Mouse (Mus musculus) left cerebral cortex, adult 18-20 months (tissue): Measurements from ENCODE around the gene Ccdc113. TPM values are rescaled to one million over a fixed set of nuclear protein-coding genes. Genes with fewer than 3 reads are reported as not detected.

ENCODE experiments used
- DNase-seq, 2 experiments: peaks; one replicate each; pipeline ENCODE4 v3.0.0; 2021 to 2022; ENCODE audit warnings: low spot score in 2 of 2, mixed read lengths in 1 of 2
- long read RNA-seq, 2 experiments: library from polyadenylated mRNA; stranded (forward); transcript quantifications; one replicate each; pipeline ENCODE4 v2.0.0; 2021
- total RNA-seq, 2 experiments: library from RNA; stranded (reverse); gene quantifications; 2 replicates each; pipeline ENCODE4 v1.2.3; 2021

The Ccdc113 gene
- total RNA-seq = 1 to 10 TPM; 3.3 to 3.4 TPM
- long read RNA-seq, experiment 1, transcript Ccdc113-201 (9 exons, 1,288 nt) = major isoform, 9 of 10 reads
- long read RNA-seq, experiment 1, partial matches to known transcripts = 0 of 10 reads
- long read RNA-seq, experiment 1, other reads (novel, unspliced or antisense) = 1 of 10 reads
- long read RNA-seq, experiment 2, partial matches to known transcripts = 0 of 2 reads
- long read RNA-seq, experiment 2, other reads (novel, unspliced or antisense) = 0 of 2 reads

GRCm38 (mm10) chr8:95533584-95534387, at the start of gene Ccdc113:
Gene Ccdc113, plus strand, starts transcription at chr8:95534085.
- DNase-seq = peak; percentile 59 to 67

DNA sequence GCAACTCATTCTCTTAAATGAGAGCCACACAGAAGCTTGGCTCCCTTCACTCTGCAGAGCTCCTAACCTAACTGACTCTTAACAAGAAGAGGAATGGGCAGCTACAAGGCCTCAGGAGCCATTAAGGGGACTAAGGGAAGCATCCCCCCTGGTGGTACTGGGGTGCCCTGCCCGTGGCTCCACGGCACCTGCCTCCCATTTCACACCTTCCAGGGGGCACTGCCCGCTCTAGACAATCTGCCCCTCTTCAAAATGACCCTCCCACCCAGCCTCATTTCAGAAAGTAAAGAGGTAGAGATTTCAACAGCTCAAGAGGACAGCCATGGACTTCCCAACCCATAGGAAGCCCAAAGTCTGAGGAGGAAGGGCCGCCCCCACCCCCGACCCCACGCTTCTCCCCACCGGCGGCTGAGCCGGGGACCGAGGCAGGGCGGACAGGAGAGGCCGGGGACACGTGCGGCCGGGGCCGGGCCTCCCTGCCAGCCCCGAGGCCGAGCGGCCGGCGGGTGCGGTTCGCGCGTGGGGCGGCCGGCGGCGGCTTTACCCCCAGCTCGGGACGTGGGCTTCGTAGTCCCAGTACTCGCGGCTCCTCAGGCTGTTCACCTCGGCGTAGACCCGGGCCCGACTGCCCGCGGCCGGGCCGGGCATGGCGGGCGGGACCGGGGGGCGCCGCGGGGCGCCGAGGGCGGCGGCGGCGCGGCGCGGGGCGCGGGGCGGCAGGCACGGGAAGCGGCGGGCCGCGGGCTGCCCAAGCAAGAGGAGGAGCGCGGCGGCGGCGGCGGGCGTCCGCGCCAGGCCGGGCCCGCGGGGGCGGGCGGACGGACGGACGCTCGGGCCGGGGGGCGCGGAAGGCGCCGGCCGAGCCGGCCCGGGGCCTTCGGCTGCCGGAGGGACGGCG, 45.8 kb upstream of the Ccdc113 start:
- DNase-seq = no peak

GRCm38 (mm10) chr8:95488698-95489332, 45.1 kb upstream of the Ccdc113 start:
- peak; percentile 86 to 87 for DNase-seq

DNA sequence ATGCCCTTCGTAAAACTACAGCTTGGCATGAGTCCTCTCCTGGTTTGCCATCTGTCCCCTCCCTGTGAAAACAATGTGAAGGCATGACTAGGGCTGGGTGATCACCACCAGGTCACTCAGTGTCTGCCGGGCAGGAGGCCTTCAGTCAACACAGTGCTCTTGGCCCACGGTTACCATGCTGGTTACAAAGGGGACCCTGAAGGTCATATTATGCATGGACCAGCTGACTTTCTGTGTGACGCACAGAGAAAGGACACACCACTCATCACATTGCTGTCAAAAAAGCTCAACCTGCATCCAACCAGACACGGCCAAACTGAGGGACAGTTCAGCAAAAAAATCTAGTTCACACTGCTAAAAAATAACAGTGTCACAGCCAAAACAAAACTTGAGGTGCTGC, 43.9 kb upstream of the Ccdc113 start, which contains the start of gene Csnk2a2:
Gene Csnk2a2, minus strand, starts transcription at position 34 of the 400 bp plus-strand sequence.
- DNase-seq = no peak

GRCm38 (mm10) chr8:95492057-95492456, 41.8 kb upstream of the Ccdc113 start:
- no peak for DNase-seq

GRCm38 (mm10) chr8:95495444-95495843, 38.4 kb upstream of the Ccdc113 start:
- no peak for DNase-seq

GRCm38 (mm10) chr8:95496420-95496819, 37.5 kb upstream of the Ccdc113 start:
- no peak for DNase-seq

GRCm38 (mm10) chr8:95497821-95498220, 36.1 kb upstream of the Ccdc113 start:
- DNase-seq = no peak

GRCm38 (mm10) chr8:95499266-95500064, 34.4 kb upstream of the Ccdc113 start:
- no peak for DNase-seq

DNA sequence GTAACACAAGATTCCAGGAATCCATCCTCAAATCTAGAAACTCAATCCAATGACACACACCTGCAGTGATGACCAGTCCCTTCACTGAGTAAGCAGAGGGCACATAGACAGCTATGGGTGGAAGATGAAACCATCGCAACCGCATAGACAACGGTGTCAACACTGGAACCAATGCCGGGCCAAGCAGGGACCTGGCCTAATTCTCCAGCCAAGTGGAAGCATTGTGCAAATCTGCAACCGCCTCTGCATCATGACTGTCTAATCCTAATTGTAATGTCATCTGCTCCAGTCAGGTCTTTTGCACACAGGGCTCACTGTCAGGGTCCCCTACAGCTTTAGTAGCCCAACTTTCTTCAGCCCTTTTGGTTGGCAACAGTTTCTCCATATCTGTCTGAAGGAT, 33.4 kb upstream of the Ccdc113 start:
- no peak for DNase-seq

DNA sequence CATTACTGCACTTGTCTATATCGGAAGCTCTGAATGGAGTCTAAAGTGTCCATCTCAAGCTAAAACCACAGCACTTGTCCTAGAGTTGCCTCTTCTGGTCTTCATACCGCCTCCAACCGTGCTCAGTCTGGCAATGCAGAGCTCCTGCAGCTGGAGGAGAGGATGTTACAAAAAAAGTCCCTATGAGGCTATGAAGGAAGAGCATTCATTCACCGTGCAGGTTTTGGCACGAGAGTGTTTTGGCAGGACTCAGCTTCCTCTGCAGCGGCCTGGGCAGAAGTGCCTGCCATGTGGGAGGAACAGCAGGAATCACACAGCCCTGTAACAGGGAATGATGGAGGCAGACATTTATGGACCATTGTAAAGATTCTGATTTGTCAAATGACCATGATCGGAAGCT, 31.5 kb upstream of the Ccdc113 start:
- DNase-seq = peak; percentile 26 to 33

GRCm38 (mm10) chr8:95504835-95505234, 29.1 kb upstream of the Ccdc113 start:
- DNase-seq = no peak

GRCm38 (mm10) chr8:95505606-95506005, 28.3 kb upstream of the Ccdc113 start:
- DNase-seq = peak in 1 of 2 experiments; percentile 29

- no peak for DNase-seq
Measured at GRCm38 (mm10) chr8:95506245-95506644, 27.6 kb upstream of the Ccdc113 start.

- DNase-seq = peak in 1 of 2 experiments; percentile 35
Measured at GRCm38 (mm10) chr8:95512257-95512656, 21.6 kb upstream of the Ccdc113 start.

GRCm38 (mm10) chr8:95513219-95513618, 20.7 kb upstream of the Ccdc113 start:
- DNase-seq = no peak

DNA sequence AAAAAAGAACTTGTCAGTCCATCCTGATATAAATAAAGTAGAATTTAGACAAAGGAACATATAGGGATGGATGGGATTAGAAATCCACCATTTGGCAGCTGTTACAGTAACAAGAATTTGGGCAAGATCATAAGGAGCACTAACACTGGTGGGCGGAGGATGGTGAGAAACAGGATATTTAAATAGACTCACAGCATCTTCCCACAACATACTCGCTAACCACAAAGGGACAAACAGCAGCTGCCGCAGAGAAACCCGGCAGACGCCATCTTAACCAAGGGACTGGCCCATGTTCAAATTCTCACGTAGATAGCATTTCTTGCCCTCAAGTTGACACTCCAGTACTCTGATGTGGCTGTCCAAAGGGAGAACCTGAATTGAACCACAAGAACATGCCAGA, 17.0 kb upstream of the Ccdc113 start:
- DNase-seq = peak; percentile 44 to 60

GRCm38 (mm10) chr8:95523991-95524390, 9.9 kb upstream of the Ccdc113 start:
- DNase-seq = no peak

DNA sequence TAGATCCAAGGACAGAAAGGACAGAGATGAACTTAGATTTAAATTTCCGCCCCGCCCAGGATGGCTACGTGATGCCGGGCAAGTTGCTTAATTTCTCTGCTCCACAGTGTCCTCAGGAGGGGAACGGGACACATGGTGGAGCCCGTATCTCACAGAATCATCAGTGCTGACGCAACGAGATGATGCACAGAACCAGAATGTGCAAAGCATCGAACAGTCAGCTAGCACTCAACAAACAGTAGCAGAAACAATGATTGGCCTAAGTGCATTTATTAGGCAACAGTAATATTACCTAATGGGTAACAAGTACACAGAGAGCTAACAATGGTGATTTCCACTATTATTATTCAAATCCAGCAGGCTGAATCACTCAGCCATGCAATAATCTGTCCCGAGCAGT, 5.7 kb upstream of the Ccdc113 start:
- no peak for DNase-seq

DNA sequence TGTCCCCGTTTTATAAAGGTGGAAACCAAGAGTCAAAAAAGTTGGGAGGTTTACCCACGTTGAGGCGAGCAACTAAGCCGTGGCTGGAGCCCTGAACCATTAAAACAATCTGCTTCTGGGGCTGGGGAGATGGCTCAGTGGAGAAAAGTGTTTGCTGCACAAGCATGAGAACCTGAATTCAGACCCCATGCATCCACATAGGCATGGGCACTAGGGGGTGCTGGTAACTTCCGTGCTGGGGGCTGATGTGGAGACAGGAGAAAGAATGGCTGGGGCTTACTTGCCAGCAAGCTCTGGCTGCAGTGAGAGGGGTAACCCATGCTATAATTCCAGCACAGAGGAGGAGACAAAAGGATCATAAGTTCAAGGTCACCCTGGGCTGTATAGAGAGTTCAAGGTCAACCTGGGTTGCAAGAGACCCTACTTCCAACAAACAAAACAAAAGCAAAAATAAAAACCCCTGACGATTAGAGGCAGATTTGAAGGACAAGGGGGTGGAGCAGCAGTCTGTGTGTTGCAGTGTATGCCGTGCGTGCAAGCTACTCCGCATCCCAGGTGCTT, 5.1 kb upstream of the Ccdc113 start:
- no peak for DNase-seq
